Mouse (Mus musculus) cortical plate, adult 2 months (tissue): ENCODE results near the gene Lce1c. TPM values are rescaled to one million over a fixed set of nuclear protein-coding genes. Genes with fewer than 3 reads are reported as not detected.

Experiments
- H3K27ac ChIP-seq: fragments of 200-500 bp; 2 replicates; pipeline ENCODE4 v1.5.1; 2012; ENCODE audit warnings: low read length, control low read depth, inconsistent platforms; ENCODE audit not compliant: insufficient read depth
- H3K4me1 ChIP-seq: fragments of 200-500 bp; 2 replicates; pipeline ENCODE4 v1.6.1; 2011; ENCODE audit warnings: low read length; ENCODE audit not compliant: control insufficient read depth, insufficient read depth
- H3K4me3 ChIP-seq: fragments of 200-500 bp; 2 replicates; pipeline ENCODE4 v1.5.1; 2011; ENCODE audit warnings: mild to moderate bottlenecking, low read length, control low read depth; ENCODE audit not compliant: insufficient read depth
- CTCF ChIP-seq: fragments of 200-500 bp; IDR thresholded peaks from 2 replicates; pipeline ENCODE4 v1.5.1; 2011; ENCODE audit warnings: mild to moderate bottlenecking, control low read depth, low read length; ENCODE audit not compliant: insufficient read depth; ENCODE audit errors: extremely low read depth
- POLR2A ChIP-seq: fragments of 200-500 bp; IDR thresholded peaks from 2 replicates; pipeline ENCODE4 v1.6.1; 2011; ENCODE audit warnings: mild to moderate bottlenecking, low read length, control low read depth; ENCODE audit not compliant: insufficient read depth; ENCODE audit errors: extremely low read depth
- polyA plus RNA-seq: library from polyadenylated mRNA; depleted of rRNA; stranded (reverse); fragments of >200 nt; gene quantifications from 2 replicates; pipeline ENCODE4 v1.2.3, GENCODE M21; 2012; rRNA removed

Gene Lce1c
- polyA plus RNA-seq, 1 experiment: not detected

DNA sequence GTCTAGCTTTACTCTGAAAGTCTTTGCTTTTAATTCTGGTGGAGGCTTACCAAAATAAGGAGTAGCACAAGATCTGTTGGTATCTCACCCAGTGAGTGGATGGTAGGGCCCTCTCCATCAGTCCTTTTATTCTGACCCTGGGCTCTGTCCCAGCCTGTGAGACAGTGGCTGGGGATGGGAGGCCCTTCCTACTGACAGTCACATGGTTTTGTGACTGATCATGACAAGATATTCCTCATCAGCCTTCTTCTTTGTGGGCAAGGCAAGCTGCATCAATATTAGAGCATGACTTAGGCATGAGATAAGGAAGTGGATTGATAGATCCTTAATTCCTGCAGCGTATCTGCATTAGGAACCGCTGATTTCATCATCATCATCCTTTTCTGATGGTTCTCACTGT lies 29.9 kb downstream of the Lce1c start, which contains the start of gene Lce1e:
Lce1e (minus strand) TSS at position 101 of the 400 bp plus-strand sequence.
- H3K4me3 ChIP-seq: no peak within 1 kb of the TSS
- no peaks in the 10 kb centered on the region for H3K4me1 ChIP-seq
- TF ChIP-seq POLR2A (no peak), CTCF (no peak)
- H3K27ac ChIP-seq: no peak within 1 kb of the TSS

GRCm38 (mm10) chr3:92715122-92715521 lies 36.1 kb downstream of the Lce1c start:
- H3K4me3 ChIP-seq: no peak overlapping the region
- no peaks in the 10 kb centered on the region for H3K4me1 ChIP-seq
- TF ChIP-seq POLR2A (no peak), CTCF (no peak)
- H3K27ac ChIP-seq: no peak overlapping the region

DNA sequence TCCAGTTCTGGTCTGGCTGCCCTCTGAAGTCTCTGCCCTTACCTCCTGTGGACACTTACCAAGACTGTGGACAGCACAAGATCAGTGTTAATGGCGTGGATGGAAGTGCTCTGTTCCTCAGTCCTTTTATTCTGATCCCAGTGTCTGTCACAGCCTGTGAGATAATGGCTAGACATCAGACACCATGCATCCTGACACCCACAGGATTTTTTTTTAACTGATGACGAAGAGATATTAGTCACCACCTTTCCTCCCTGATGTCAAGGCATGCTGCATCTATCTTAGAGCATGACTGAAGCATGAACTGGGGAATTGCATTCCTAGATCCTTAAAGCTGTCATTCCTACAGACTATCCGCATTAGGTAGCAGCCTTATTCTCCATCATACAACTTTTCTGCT lies 41.2 kb downstream of the Lce1c start, which contains the start of gene Lce1f:
Lce1f (minus strand) TSS at position 101 of the 400 bp plus-strand sequence.
- TF ChIP-seq POLR2A (no peak), CTCF (no peak)
- no peak within 1 kb of the TSS for H3K4me3 ChIP-seq
- H3K27ac ChIP-seq: no peak within 1 kb of the TSS
- H3K4me1 ChIP-seq: no peaks in the 10 kb centered on the region

DNA sequence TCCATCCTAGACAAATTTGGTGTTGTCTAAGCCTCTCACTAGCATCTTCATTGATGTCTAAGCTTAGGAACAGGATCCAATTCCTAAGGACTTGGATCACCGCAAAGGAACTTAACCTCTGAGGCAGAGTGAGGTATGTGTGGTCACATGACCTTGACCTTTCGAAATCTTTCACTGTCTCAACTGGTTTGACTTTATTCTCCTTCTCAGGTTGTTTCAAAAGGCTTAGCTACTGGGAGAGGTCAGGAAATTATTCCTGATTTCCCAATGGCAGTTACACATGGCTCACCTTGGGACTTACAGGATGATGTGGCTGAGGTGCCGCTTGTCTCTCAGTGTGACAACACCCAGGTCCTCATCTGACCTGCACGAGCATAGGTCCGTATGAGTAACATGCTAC lies 43.6 kb downstream of the Lce1c start:
- Histone ChIP-seq H3K4me3 (no peak overlapping the region), H3K4me1 (no peaks in the 10 kb centered on the region), H3K27ac (no peak overlapping the region)
- no peak for TF ChIP-seq CTCF
- no peak for TF ChIP-seq POLR2A

Other genes starting within 250 kb of the Lce1c start
- gene Gm9774, start 249.8 kb upstream of the Lce1c start, polyA plus RNA-seq: 11.5 TPM in 2 replicates
- gene Sprr2k, start 246.7 kb upstream of the Lce1c start, polyA plus RNA-seq: not detected in 2 replicates
- gene Sprr1b, start 240.5 kb upstream of the Lce1c start, polyA plus RNA-seq: not detected in 2 replicates
- gene Sprr3, start 220.5 kb upstream of the Lce1c start, polyA plus RNA-seq: not detected in 2 replicates
- gene Sprr1a, start 193.4 kb upstream of the Lce1c start, polyA plus RNA-seq: 0.26 and 0.42 TPM in 2 replicates
- gene Sprr4, start 178.8 kb upstream of the Lce1c start, polyA plus RNA-seq: not detected in 2 replicates
- gene 2310046K23Rik, start 144.7 kb upstream of the Lce1c start, polyA plus RNA-seq: not detected in 2 replicates
- not detected in 2 replicates for gene Ivl, start 105.5 kb upstream of the Lce1c start, polyA plus RNA-seq
- gene Smcp, start 90.2 kb upstream of the Lce1c start, polyA plus RNA-seq: not detected in 2 replicates
- not detected in 2 replicates for gene 2210017I01Rik, start 71.8 kb upstream of the Lce1c start, polyA plus RNA-seq
- gene Lce6a, start 57.6 kb upstream of the Lce1c start, polyA plus RNA-seq: not detected in 2 replicates
- gene Lce1a1, start 30.9 kb upstream of the Lce1c start, polyA plus RNA-seq: not detected in 2 replicates
- gene Lce1b, start 22.3 kb upstream of the Lce1c start, polyA plus RNA-seq: not detected in 2 replicates
- not detected in 2 replicates for gene Lce1a2, start 8.9 kb upstream of the Lce1c start, polyA plus RNA-seq
- gene Lce1d, start 8.0 kb downstream of the Lce1c start, polyA plus RNA-seq: not detected in 2 replicates
- gene Lce1e, start 29.8 kb downstream of the Lce1c start, polyA plus RNA-seq: not detected in 2 replicates
- gene Lce1f, start 41.1 kb downstream of the Lce1c start, polyA plus RNA-seq: not detected in 2 replicates
- not detected in 2 replicates for gene Gm38119, start 59.8 kb downstream of the Lce1c start, polyA plus RNA-seq
- not detected in 2 replicates for gene Lce1g, start 73.1 kb downstream of the Lce1c start, polyA plus RNA-seq
- not detected in 2 replicates for gene Lce1h, start 85.8 kb downstream of the Lce1c start, polyA plus RNA-seq
- not detected in 2 replicates for gene Lce1i, start 99.7 kb downstream of the Lce1c start, polyA plus RNA-seq
- gene Lce1j, start 111.3 kb downstream of the Lce1c start, polyA plus RNA-seq: not detected in 2 replicates
- gene Lce1k, start 128.6 kb downstream of the Lce1c start, polyA plus RNA-seq: not detected in 2 replicates
- not detected in 2 replicates for gene Kprp, start 148.0 kb downstream of the Lce1c start, polyA plus RNA-seq
- gene Lce1l, start 172.0 kb downstream of the Lce1c start, polyA plus RNA-seq: not detected in 2 replicates
- not detected in 2 replicates for gene 2310050C09Rik, start 191.0 kb downstream of the Lce1c start, polyA plus RNA-seq
- gene Lce3a, start 247.0 kb downstream of the Lce1c start, polyA plus RNA-seq: not detected in 2 replicates